Mouse (Mus musculus) hindbrain, embryonic 10.5 days (tissue): ENCODE data around the gene Cyfip1. TPM values are rescaled to one million over a fixed set of nuclear protein-coding genes. Genes with fewer than 3 reads are reported as not detected.

ENCODE experiments used
- DNase-seq: peaks from one replicate; pipeline ENCODE4 v3.0.0-alpha.2; 2017; ENCODE audit warnings: low spot score
- H3K27ac ChIP-seq: fragments of 300-500 bp; sonication (generic); 2 replicates; pipeline ENCODE4 v1.5.1; 2016; ENCODE audit warnings: mild to moderate bottlenecking, moderate library complexity
- H3K27me3 ChIP-seq: fragments of 300-500 bp; sonication (generic); 2 replicates; pipeline ENCODE4 v1.6.1; 2016; ENCODE audit warnings: mild to moderate bottlenecking; ENCODE audit not compliant: poor library complexity, insufficient read depth, severe bottlenecking
- H3K36me3 ChIP-seq: fragments of 300-500 bp; sonication (generic); 2 replicates; pipeline ENCODE4 v1.6.1; 2016; ENCODE audit warnings: mild to moderate bottlenecking, moderate library complexity
- H3K4me1 ChIP-seq: fragments of 300-500 bp; sonication (generic); replicated peaks from 2 replicates; pipeline ENCODE4 v1.6.1; 2016; ENCODE audit warnings: mild to moderate bottlenecking
- H3K4me3 ChIP-seq: fragments of 300-500 bp; sonication (generic); 2 replicates; pipeline ENCODE4 v1.5.1; 2016; ENCODE audit warnings: mild to moderate bottlenecking, moderate library complexity
- H3K9me3 ChIP-seq: fragments of 300-500 bp; sonication (generic); 2 replicates; pipeline ENCODE4 v1.6.1; 2016; ENCODE audit warnings: mild to moderate bottlenecking, moderate library complexity
- WGBS: fragments of 180-500 bp; shearing (Covaris S2); methylation state at CpG from one replicate; pipeline ENCODE4 v1.1.7; 2016; 5-methylcytosine and 5-hydroxymethylcytosine counted together
- polyA plus RNA-seq: library from polyadenylated mRNA; unstranded; fragments of >200 nt; fragmentation: Nextera tagmentation; extraction: Ambion mirVana; gene quantifications from 2 replicates; pipeline ENCODE4 v1.2.1, GENCODE M21; 2016

Cyfip1 gene
- polyA plus RNA-seq = 75.2 and 88.2 TPM in 2 replicates

DNA sequence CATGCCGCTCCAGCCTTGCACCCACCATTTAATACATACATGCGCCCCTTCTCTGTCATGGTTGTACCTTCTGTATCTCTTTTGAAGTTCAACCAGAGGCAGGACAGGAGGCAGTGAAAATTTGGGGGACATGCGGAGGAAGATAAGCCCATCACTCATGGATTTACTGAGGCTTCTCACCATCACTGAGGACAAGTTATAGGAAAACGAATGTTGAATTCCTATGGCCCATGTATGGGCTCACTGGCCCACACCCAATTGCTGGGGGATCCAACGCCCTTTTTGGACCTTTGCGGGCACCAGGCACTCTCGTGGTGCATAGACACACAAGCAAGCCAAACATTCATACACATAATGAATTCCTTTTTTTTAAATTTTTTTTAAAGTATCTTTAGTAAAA lies at the start of gene Cyfip1:
Gene Cyfip1 (plus strand): TSS at position 301 of the 400 bp plus-strand sequence.
- H3K4me1 ChIP-seq = peaks cover 17% of the 10 kb centered on the region
- peak within 1 kb of the TSS; percentile 98 for H3K27ac ChIP-seq
- no peak for DNase-seq
- peaks cover 12% of the 10 kb centered on the region; the same call in 1 of the 2 replicates for H3K36me3 ChIP-seq
- no peaks in the 10 kb centered on the region for H3K27me3 ChIP-seq
- WGBS = 56% methylated on average over 7 of the region's 7 CpGs
- no peaks in the 10 kb centered on the region for H3K9me3 ChIP-seq
- peak within 1 kb of the TSS; percentile 92 for H3K4me3 ChIP-seq

DNA sequence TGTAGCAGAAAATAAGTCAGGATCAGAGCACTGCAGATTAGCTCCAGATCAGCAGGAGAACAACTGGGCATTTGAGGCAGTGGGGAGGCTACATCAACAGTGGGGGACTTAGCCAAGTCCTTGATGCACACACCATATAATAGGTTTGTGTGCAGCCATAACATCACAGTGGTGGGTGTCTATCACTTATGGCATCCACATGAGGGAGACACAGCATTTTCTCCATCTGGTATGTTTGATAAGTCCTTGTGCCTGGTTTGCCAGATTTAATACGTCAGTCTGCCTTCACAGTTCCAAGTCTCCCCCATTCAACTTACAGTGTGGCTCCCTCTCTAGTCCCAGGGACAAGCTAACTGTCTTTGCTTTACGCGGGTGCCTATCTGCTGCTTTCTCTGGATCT lies 49.3 kb upstream of the Cyfip1 start:
- H3K36me3 ChIP-seq = peaks cover 15% of the 10 kb centered on the region
- no peak overlapping the region for H3K4me3 ChIP-seq
- no peak for DNase-seq
- WGBS = 83% methylated on average over 3 of the region's 3 CpGs
- no peak overlapping the region for H3K27ac ChIP-seq
- no peaks in the 10 kb centered on the region for H3K27me3 ChIP-seq
- H3K4me1 ChIP-seq = peaks cover 13% of the 10 kb centered on the region
- no peaks in the 10 kb centered on the region for H3K9me3 ChIP-seq

GRCm38 (mm10) chr7:55793236-55793951 lies 48.2 kb upstream of the Cyfip1 start:
- H3K9me3 ChIP-seq = no peaks in the 10 kb centered on the region
- 38% methylated on average over 13 of the region's 13 CpGs for WGBS
- peak; percentile 9 for DNase-seq
- H3K4me1 ChIP-seq = peaks cover 13% of the 10 kb centered on the region
- no peaks in the 10 kb centered on the region for H3K27me3 ChIP-seq
- H3K27ac ChIP-seq = peak overlapping the region; percentile 95
- H3K4me3 ChIP-seq = peak overlapping the region; percentile 87
- H3K36me3 ChIP-seq = peaks cover 26% of the 10 kb centered on the region

GRCm38 (mm10) chr7:55793952-55794603 lies 47.5 kb upstream of the Cyfip1 start, which contains the start of gene Tubgcp5:
Gene Tubgcp5, plus strand, starts transcription at chr7:55794154.
- DNase-seq = peak; percentile 98
- no peaks in the 10 kb centered on the region for H3K27me3 ChIP-seq
- H3K9me3 ChIP-seq = no peaks in the 10 kb centered on the region
- H3K4me3 ChIP-seq = peak within 1 kb of the TSS; percentile 87
- peaks cover 33% of the 10 kb centered on the region for H3K36me3 ChIP-seq
- peaks cover 13% of the 10 kb centered on the region for H3K4me1 ChIP-seq
- WGBS = under 1% methylated on average over 51 of the region's 51 CpGs
- peak within 1 kb of the TSS; percentile 95 for H3K27ac ChIP-seq

DNA sequence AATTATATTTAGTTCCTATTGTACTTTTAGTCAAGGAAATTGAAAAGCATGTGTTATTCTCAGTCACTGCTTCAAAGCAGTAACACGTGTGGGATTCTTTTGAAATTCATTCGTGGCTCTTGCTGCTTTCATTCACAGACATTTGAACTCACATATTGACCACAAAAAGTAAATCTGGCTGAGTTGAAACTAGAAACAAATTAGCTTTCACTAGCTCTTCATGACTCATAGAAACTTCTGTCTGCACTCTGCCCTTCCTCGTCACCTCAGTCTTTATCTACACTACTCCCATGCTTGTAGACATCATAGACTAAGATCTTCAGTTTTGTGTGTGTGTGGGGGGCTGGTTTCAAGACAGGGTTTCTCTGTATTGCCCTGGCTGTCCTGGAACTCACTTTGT lies 41.6 kb upstream of the Cyfip1 start:
- H3K9me3 ChIP-seq = no peaks in the 10 kb centered on the region
- 90% methylated on average over 3 of the region's 3 CpGs for WGBS
- no peaks in the 10 kb centered on the region for H3K27me3 ChIP-seq
- peaks cover 91% of the 10 kb centered on the region for H3K36me3 ChIP-seq
- H3K4me1 ChIP-seq = peaks cover 4% of the 10 kb centered on the region
- no peak overlapping the region for H3K4me3 ChIP-seq
- no peak overlapping the region for H3K27ac ChIP-seq
- no peak for DNase-seq

- Histone ChIP-seq H3K27me3 (no peaks in the 10 kb centered on the region), H3K4me1 (no peaks in the 10 kb centered on the region), H3K4me3 (no peak overlapping the region), H3K27ac (no peak overlapping the region), H3K36me3 (peaks cover 98% of the 10 kb centered on the region), H3K9me3 (no peaks in the 10 kb centered on the region)
- WGBS = 94% methylated on average over 2 of the region's 2 CpGs
- DNase-seq = no peak
Observed at GRCm38 (mm10) chr7:55809967-55810366, 31.6 kb upstream of the Cyfip1 start.

- WGBS = 83% methylated on average over 5 of the region's 5 CpGs
- no peak overlapping the region for H3K27ac ChIP-seq
- no peak for DNase-seq
- no peaks in the 10 kb centered on the region for H3K4me1 ChIP-seq
- H3K36me3 ChIP-seq = peaks cover 97% of the 10 kb centered on the region
- H3K4me3 ChIP-seq = no peak overlapping the region
- H3K9me3 ChIP-seq = no peaks in the 10 kb centered on the region
- no peaks in the 10 kb centered on the region for H3K27me3 ChIP-seq
Observed at GRCm38 (mm10) chr7:55824468-55824867, 17.1 kb upstream of the Cyfip1 start.

DNA sequence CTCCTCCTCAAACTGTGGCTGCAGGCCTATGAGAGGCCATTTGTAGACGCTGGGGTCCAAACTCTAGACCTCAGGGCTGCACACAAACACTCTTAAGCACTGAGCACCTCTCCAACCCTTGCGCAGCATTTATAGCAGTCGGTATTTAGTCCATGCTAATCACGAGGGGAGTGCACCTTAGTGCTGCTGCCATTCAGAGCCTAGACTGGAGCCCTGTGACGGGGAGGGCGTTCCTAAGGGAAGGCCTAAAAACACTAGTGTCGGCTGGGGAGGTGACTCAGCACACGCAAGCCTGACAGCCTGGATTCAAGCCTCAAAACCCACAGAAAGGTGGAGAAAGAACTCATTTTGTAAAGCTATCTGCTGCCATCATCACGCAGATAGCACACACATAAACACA lies 14.0 kb upstream of the Cyfip1 start:
- no peaks in the 10 kb centered on the region for H3K9me3 ChIP-seq
- 92% methylated on average over 9 of the region's 9 CpGs for WGBS

DNA sequence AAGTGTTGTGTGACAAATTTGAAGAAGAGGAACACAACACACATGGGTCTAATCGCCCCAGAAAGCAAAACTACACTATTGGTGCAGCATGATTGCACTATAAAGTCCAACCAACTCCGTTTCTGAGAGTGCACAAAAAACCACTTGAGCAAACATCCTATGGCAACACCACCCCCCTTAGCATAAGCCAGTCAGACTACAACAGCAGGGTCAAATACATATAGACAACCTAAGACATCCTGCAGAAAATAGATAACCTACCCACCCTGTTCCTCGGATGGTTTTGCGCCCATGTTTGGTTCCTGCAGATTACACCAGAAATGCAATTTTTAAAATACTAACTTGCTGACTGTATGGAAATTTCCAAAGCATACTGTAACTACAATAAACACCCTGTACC lies 4.7 kb upstream of the Cyfip1 start:
- Histone ChIP-seq H3K9me3 (no peaks in the 10 kb centered on the region), H3K27me3 (no peaks in the 10 kb centered on the region), H3K4me3 (no peak overlapping the region), H3K36me3 (peaks cover 14% of the 10 kb centered on the region), H3K4me1 (peaks cover 8% of the 10 kb centered on the region), H3K27ac (no peak overlapping the region)
- 87% methylated on average over 4 of the region's 4 CpGs for WGBS
- DNase-seq = no peak

More for the DNA sequence above, 14.0 kb upstream of the Cyfip1 start:
- Histone ChIP-seq H3K27ac (no peak overlapping the region), H3K36me3 (peaks cover 99% of the 10 kb centered on the region), H3K27me3 (no peaks in the 10 kb centered on the region), H3K4me1 (no peaks in the 10 kb centered on the region), H3K4me3 (no peak overlapping the region)
- no peak for DNase-seq

DNA sequence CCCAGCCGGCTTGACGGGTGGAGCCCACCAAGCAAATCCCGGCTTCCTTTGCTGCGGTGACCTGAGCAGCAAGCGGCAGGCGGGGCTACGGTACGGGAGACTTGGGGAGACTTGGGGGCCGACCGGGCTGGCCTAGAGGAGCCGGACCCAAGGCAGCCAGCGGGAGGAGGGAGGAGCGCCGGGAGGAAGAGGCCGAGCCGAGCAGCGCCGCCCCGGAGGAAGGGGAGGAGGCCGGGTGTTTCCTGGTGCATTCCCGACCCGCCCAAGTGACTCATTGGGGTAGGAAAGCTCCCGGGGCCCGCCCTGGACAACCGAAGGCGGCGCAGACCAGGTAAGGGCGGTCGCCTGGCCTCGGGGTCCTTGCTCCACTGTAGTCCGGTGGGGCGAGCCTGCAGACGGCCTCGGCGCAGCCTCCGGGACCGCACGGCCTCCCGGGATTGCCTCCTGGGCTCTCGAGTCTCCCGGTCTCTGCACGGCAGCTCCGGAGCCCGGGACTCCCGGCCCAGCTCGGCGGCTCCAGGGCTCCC lies 495 bp downstream of the Cyfip1 start:
- H3K27me3 ChIP-seq = no peaks in the 10 kb centered on the region

DNA sequence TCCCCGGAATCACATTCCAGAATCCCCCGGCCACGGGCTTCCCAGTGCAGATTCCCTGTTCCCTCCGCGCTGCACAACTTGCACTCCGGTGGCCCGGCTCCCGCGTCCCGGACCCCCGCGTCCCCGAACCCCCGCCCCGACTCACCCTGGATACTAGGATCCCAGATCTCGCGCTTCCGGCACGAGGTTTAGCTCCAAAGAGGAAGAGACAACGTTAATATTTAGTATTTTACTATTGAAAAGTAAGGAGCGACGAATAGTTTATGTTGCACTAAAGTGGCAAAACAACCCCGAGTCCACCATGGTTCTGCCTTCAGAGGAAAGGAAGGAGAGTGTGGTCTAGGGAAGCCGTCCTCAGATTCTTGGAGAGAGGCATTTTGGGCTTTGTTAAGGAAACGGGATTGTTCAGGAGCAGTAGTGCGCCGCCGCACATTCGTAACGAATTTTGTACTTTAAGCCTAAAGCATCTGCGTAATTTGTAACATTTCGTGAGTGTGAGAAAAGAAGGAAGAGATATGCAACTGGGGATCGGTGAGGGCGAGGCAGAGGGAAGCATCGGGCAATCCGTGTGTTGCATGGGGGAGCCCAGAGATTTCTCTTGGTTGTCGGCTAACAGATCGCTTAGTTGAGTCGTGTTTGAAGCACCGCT lies 1.1 kb downstream of the Cyfip1 start:
- peak overlapping the region; percentile 92 for H3K4me3 ChIP-seq
- H3K36me3 ChIP-seq = peaks cover 12% of the 10 kb centered on the region; the same call in 1 of the 2 replicates
- H3K27me3 ChIP-seq = no peaks in the 10 kb centered on the region
- WGBS = under 1% methylated on average over 40 of the region's 40 CpGs
- H3K27ac ChIP-seq = peak overlapping the region; percentile 98
- H3K9me3 ChIP-seq = no peaks in the 10 kb centered on the region
- DNase-seq = no peak
- H3K4me1 ChIP-seq = peaks cover 17% of the 10 kb centered on the region

More for the DNA sequence above, 495 bp downstream of the Cyfip1 start:
- under 1% methylated on average over 45 of the region's 47 CpGs for WGBS
- Histone ChIP-seq H3K4me3 (peak overlapping the region; percentile 92), H3K9me3 (no peaks in the 10 kb centered on the region), H3K36me3 (peaks cover 12% of the 10 kb centered on the region; the same call in 1 of the 2 replicates), H3K4me1 (peaks cover 17% of the 10 kb centered on the region), H3K27ac (peak overlapping the region; percentile 98)
- peak; percentile 89 for DNase-seq

DNA sequence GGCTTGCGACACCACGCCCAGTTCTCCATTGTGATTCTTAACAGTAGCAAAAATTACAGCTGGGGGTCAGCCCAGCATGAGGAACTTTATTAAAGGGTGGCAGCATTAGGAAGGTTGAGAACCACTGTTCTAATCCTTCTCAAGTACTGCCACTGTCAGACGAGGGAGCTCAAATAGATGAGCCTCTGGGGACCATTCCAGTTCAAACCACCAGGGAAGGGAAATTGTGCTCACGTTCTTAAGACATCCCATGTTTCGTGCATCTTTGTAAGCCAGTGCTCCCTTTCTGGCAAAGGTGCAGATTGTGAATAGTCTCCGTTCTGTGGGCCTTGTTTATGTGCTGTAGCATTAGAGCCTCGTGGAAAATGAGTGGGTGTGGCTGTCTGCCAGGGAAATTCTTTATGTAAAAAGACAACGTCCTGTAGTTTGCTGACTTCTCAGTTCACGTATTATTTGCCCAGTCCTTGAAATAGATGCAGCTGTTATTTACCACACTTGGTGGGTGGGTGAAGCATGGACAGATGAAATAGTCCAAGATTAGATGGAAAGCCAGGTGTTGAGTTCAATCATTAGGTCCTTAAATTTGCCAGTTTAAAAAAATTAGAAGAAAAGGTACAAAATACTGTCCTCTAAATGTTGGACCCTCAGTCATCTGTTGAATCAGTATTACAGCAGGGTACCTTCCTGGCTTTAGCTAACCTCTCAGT lies 5.2 kb downstream of the Cyfip1 start:
- peaks cover 12% of the 10 kb centered on the region; the same call in 1 of the 2 replicates for H3K36me3 ChIP-seq
- H3K27me3 ChIP-seq = no peaks in the 10 kb centered on the region
- WGBS = 83% methylated on average over 9 of the region's 9 CpGs
- no peaks in the 10 kb centered on the region for H3K9me3 ChIP-seq
- H3K4me3 ChIP-seq = no peak overlapping the region
- no peak overlapping the region for H3K27ac ChIP-seq
- peaks cover 35% of the 10 kb centered on the region for H3K4me1 ChIP-seq
- no peak for DNase-seq
